Mouse (Mus musculus) lung, adult 2 months (tissue): Measurements from ENCODE around the gene Cit. TPM values are rescaled to one million over a fixed set of nuclear protein-coding genes. Genes with fewer than 3 reads are reported as not detected.

Experiments used
- DNase-seq: peaks from one replicate; pipeline ENCODE4 v3.0.0; 2022
- H3K4me1 ChIP-seq: fragments of 200-500 bp; 2 replicates; pipeline ENCODE4 v1.6.1; 2011; ENCODE audit warnings: low read length; ENCODE audit not compliant: control insufficient read depth, insufficient read depth
- H3K4me3 ChIP-seq: fragments of 200-500 bp; replicated peaks from 2 replicates; pipeline ENCODE3; 2011; ENCODE audit warnings: low read depth, mild to moderate bottlenecking, control low read depth, low read length; ENCODE audit errors: extremely low read depth
- CTCF ChIP-seq: fragments of 200-500 bp; IDR thresholded peaks from 2 replicates; pipeline ENCODE4 v1.5.1; 2011; ENCODE audit warnings: mild to moderate bottlenecking, low read length, control low read depth; ENCODE audit not compliant: insufficient read depth
- POLR2A ChIP-seq: fragments of 200-500 bp; IDR thresholded peaks from 2 replicates; pipeline ENCODE4 v1.6.1; 2011; ENCODE audit warnings: low read depth, mild to moderate bottlenecking, control low read depth, low read length, borderline replicate concordance; ENCODE audit errors: extremely low read depth
- WGBS: fragments of 180-500 bp; shearing (Covaris S2); methylation state at CpG from one replicate; pipeline ENCODE4 v1.1.7; 2018; 5-methylcytosine and 5-hydroxymethylcytosine counted together
- polyA plus RNA-seq: library from polyadenylated mRNA; depleted of rRNA; stranded (reverse); fragments of >200 nt; gene quantifications from 2 replicates; pipeline ENCODE4 v1.2.3, GENCODE M21; 2012

Cit gene
- polyA plus RNA-seq, 1 experiment: 4.0 TPM

GRCm38 (mm10) chr5:116013821-116014220 is 168.7 kb downstream of the Cit start:
- no peak for DNase-seq
- 76% methylated on average over 8 of the region's 8 CpGs for WGBS
- no peak for TF ChIP-seq CTCF
- TF ChIP-seq POLR2A: no peak
- H3K4me3 ChIP-seq: no peak overlapping the region
- H3K4me1 ChIP-seq: peaks cover 5% of the 10 kb centered on the region

- Histone ChIP-seq H3K4me3 (no peak overlapping the region), H3K4me1 (peaks cover 8% of the 10 kb centered on the region)
- 93% methylated on average over 11 of the region's 11 CpGs for WGBS
- TF ChIP-seq CTCF: no peak
- no peak for TF ChIP-seq POLR2A
- DNase-seq: no peak
Observed at GRCm38 (mm10) chr5:116014237-116014636, 169.2 kb downstream of the Cit start.

- H3K4me1 ChIP-seq: peaks cover 12% of the 10 kb centered on the region
- 80% methylated on average over 5 of the region's 5 CpGs for WGBS
- DNase-seq: no peak
- TF ChIP-seq CTCF (no peak), POLR2A (no peak)
- H3K4me3 ChIP-seq: no peak overlapping the region
Observed at GRCm38 (mm10) chr5:116016542-116016941, 171.5 kb downstream of the Cit start.

- no peak for DNase-seq
- TF ChIP-seq POLR2A: no peak
- TF ChIP-seq CTCF: no peak
- peaks cover 13% of the 10 kb centered on the region for H3K4me1 ChIP-seq
- WGBS: 89% methylated on average over 8 of the region's 8 CpGs
- no peak overlapping the region for H3K4me3 ChIP-seq
Observed at GRCm38 (mm10) chr5:116017391-116017790, 172.3 kb downstream of the Cit start.

GRCm38 (mm10) chr5:116018196-116018595 is 173.1 kb downstream of the Cit start:
- 77% methylated on average over 9 of the region's 9 CpGs for WGBS
- Histone ChIP-seq H3K4me1 (peaks cover 14% of the 10 kb centered on the region), H3K4me3 (no peak overlapping the region)
- DNase-seq: no peak
- no peak for TF ChIP-seq POLR2A
- TF ChIP-seq CTCF: no peak

GRCm38 (mm10) chr5:116018784-116019183 is 173.7 kb downstream of the Cit start:
- H3K4me1 ChIP-seq: peaks cover 14% of the 10 kb centered on the region
- TF ChIP-seq CTCF: peak; percentile 29; the same call in 1 of the 2 replicates
- no peak for TF ChIP-seq POLR2A
- DNase-seq: no peak
- H3K4me3 ChIP-seq: no peak overlapping the region
- WGBS: 53% methylated on average over 6 of the region's 6 CpGs

- 54% methylated on average over 11 of the region's 11 CpGs for WGBS
- Histone ChIP-seq H3K4me1 (peaks cover 14% of the 10 kb centered on the region), H3K4me3 (no peak overlapping the region)
- no peak for DNase-seq
- TF ChIP-seq CTCF (no peak), POLR2A (no peak)
Observed at GRCm38 (mm10) chr5:116019371-116019770, 174.3 kb downstream of the Cit start.

GRCm38 (mm10) chr5:116021552-116021951 is 176.5 kb downstream of the Cit start:
- 76% methylated on average over 14 of the region's 14 CpGs for WGBS
- Histone ChIP-seq H3K4me1 (peaks cover 14% of the 10 kb centered on the region), H3K4me3 (no peak overlapping the region)
- DNase-seq: no peak
- no peak for TF ChIP-seq POLR2A
- no peak for TF ChIP-seq CTCF

GRCm38 (mm10) chr5:116022131-116022530 is 177.1 kb downstream of the Cit start:
- peaks cover 14% of the 10 kb centered on the region for H3K4me1 ChIP-seq
- H3K4me3 ChIP-seq: no peak overlapping the region
- DNase-seq: no peak
- WGBS: 71% methylated on average over 12 of the region's 12 CpGs
- no peak for TF ChIP-seq CTCF
- TF ChIP-seq POLR2A: no peak

- peak overlapping the region; percentile 55 for H3K4me3 ChIP-seq
- 40% methylated on average over 7 of the region's 7 CpGs for WGBS
- H3K4me1 ChIP-seq: peaks cover 14% of the 10 kb centered on the region
- TF ChIP-seq POLR2A (no peak), CTCF (no peak)
- DNase-seq: no peak
Observed at GRCm38 (mm10) chr5:116022658-116023200, 177.7 kb downstream of the Cit start.
